Mouse (Mus musculus) lung, postnatal 4 days (tissue): Measurements from ENCODE around the gene Ppfibp1.
A peak's percentile ranks its signal among the peaks of the same experiment; 100 is the strongest.
"Not testable (repeated sequence)": the region's sequence is repeated elsewhere in the genome, so short reads cannot be mapped to it uniquely, and the experiment has no call there.

ENCODE experiments used
- DNase-seq, 2 experiments: peaks; one replicate each; pipeline ENCODE4 v3.0.0; 2021

Gene Ppfibp1

DNA sequence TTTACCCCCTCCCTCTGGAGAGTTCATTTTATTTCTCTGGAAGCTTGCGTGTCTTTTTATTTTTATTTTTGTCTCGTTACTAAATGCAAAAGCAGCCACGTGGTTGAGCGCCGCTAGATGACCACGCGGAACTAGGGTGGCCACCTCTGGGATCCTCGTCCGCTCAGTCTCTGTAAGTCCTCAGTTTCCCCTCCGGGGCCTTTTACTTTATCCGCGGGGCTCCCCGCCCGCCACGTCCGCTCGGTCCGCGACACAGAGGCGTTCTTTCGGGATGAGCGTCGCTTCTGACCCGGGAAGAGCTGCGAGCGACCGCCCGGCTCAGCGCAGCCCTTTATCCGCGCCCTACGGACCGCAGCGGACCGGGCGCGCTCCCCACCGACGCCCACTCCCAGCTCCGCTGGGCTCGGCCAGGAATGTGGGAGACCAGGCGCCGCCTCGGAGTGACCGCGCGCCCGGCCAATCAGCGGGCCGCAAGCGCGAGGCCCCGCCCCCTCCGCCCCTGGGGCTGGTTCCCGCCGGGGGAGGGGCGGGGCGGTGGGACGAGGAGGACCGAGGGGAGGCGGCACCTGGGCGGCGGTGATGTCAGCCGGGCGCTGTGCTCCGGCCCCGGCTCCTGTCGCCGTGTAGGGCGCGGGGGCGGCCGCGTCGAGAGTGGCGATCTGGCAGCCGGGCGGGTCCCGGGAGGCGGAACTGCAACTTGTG, at the start of gene Ppfibp1:
TSS of gene Ppfibp1 (plus strand) at position 530 of the 702 bp plus-strand sequence.
- peak; percentile 97 to 99 for DNase-seq

- DNase-seq = no peak
These were observed 49.4 kb upstream of the Ppfibp1 start for GRCm38 (mm10) chr6:146838863-146839262.

DNA sequence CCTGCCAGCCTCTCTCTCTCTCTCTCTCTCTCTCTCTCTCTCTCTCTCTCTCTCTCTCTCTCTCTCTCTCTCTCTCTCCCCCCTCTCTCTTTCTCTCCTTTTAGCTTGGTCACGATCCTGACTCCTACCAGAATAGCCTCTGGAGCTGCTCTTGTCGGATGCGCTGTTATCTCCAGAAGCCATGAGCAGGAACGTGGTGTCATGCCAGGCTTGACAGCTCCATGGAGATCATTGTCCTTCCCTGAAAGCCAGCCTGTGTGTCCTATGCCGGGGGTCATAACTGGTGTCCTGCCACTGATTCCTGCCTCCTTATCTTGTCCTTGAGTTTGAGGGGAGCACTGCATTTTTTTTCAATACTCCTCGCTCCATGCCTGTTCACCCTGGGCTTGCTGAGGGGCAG, 43.4 kb upstream of the Ppfibp1 start:
- no peak for DNase-seq

- DNase-seq = no peak
These were observed 42.9 kb upstream of the Ppfibp1 start for GRCm38 (mm10) chr6:146845347-146845746.

- DNase-seq = peak; percentile 17 to 33
These were observed 42.1 kb upstream of the Ppfibp1 start for GRCm38 (mm10) chr6:146845961-146846750.

GRCm38 (mm10) chr6:146847402-146847801, 40.9 kb upstream of the Ppfibp1 start:
- DNase-seq = no peak

GRCm38 (mm10) chr6:146848281-146848680, 40.0 kb upstream of the Ppfibp1 start:
- no peak for DNase-seq

DNA sequence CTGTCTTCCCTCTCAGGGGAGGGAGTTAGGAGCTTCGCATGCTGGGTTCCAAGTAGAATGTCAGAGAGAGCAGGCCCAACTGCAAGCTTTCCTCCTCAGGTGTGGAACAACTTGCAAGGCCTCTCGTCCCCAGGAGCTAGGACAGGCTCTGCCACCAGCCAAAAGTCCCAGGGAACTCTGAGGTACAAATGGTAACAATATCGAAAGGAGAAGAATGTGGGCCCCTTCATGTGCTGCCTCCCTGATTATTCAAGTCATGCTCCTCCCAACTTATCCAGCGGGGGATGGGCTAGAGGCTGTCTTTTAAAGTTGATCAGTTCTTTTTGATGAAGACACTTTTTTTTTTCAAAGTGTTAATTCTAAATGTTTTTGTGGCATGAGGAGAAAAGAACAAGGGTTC, 38.2 kb upstream of the Ppfibp1 start, which contains the start of gene Smco2:
TSS of gene Smco2 (plus strand) at position 55 of the 400 bp plus-strand sequence.
- DNase-seq = no peak

DNA sequence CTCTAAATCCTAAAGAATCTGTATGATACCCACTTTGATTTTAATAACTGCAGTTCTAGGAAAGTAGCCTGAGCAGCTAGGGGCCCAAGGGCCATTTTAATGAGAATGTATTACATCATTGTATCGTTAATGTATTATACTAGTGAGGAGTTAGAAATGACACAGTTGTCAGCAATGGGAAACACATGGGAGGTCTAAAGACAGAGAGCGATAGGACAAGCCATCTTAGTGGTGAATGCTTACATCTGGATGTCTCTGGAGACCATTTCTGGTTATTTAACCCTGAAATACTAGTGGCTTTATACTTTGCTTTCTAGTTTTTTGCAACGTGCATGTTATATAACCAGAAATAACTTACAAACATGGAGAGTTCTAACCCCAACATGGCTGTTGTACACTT, 36.4 kb upstream of the Ppfibp1 start:
- DNase-seq = no peak

DNA sequence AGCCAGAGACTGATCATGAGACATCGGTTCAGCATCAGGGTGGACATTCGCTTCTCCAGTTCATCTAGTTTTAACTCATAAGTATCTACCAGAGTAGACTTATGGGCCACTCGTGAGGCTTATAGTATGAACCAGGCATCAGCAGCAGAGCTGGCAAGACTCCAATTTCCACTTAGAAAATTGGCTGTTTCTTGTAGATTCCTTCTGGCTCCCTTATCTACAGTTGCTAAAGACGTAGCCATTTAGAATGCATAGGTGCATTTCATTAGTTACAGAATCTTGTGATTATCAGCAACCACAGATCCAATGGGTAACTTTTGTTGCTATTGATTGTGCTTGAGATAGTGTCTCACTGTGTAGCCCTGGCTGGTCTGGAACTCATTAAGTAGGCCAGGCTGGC, 35.5 kb upstream of the Ppfibp1 start:
- DNase-seq = no peak

- no peak for DNase-seq
These were observed 33.1 kb upstream of the Ppfibp1 start for GRCm38 (mm10) chr6:146855185-146855584.

GRCm38 (mm10) chr6:146857386-146857785, 30.9 kb upstream of the Ppfibp1 start:
- DNase-seq = no peak

GRCm38 (mm10) chr6:146863154-146863553, 25.1 kb upstream of the Ppfibp1 start:
- no peak for DNase-seq

GRCm38 (mm10) chr6:146864370-146864769, 23.9 kb upstream of the Ppfibp1 start:
- DNase-seq = not testable (repeated sequence)

GRCm38 (mm10) chr6:146865701-146866100, 22.6 kb upstream of the Ppfibp1 start:
- no peak for DNase-seq

DNA sequence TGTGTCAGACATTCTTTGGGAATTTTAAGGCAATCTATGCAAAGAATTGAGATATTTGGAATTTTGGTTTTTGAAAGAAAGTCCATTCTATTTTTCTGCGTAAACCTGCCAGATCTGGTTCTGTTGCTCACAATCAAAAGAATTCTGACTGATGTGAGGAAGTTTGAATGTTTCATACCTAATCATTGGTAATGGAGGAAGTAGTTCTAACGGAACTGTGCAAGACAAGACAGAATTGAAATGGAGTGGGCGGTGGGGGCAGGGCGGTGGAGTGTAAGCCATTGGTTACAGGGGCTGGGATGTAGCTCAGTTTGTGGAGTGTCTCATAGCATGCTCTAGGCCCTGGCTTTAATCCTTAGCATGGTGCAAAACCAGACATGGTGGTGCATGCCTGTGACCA, 16.3 kb upstream of the Ppfibp1 start:
- no peak for DNase-seq

GRCm38 (mm10) chr6:146874415-146874814, 13.9 kb upstream of the Ppfibp1 start:
- no peak for DNase-seq

DNA sequence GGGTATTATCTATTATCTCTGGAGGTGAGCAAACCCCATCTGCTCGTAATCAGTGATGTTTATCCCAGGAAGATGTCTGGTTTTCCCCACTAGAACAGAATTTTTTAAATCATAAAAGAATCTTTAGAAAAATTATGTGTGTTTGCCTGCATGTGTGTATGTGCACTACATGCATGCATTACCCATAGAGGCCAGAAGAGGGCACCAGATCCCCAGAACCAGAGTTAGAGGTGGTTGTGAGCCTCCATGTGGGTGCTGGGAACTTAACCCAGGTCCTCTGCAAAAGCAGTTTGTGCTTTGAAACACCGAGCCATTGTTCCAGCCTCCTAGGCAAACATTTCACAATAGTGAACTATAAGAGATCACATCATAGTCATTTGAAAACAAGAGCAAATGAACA, 11.5 kb upstream of the Ppfibp1 start:
- no peak for DNase-seq

- no peak for DNase-seq
These were observed 10.8 kb upstream of the Ppfibp1 start for GRCm38 (mm10) chr6:146877425-146878045.

GRCm38 (mm10) chr6:146878926-146879325, 9.4 kb upstream of the Ppfibp1 start:
- no peak for DNase-seq

DNA sequence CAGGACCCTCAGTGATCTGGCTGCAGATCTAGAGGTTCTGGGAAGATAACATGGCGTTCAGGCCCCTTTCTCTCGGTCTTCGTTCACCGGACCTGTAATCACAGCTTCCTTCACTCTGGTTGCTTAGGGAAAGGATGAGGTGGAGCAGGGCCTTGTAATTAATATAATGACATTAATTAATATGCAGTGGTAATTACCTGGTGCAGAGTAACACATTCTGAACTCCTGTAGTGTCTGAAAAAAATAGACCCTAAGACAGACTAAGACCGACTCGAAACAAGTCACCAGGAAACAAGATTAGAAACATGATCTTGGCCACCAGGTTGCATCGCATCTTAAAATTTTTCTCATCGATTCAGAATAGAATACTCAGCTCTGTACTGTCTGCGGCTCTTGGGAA, 8.4 kb upstream of the Ppfibp1 start:
- DNase-seq = no peak

DNA sequence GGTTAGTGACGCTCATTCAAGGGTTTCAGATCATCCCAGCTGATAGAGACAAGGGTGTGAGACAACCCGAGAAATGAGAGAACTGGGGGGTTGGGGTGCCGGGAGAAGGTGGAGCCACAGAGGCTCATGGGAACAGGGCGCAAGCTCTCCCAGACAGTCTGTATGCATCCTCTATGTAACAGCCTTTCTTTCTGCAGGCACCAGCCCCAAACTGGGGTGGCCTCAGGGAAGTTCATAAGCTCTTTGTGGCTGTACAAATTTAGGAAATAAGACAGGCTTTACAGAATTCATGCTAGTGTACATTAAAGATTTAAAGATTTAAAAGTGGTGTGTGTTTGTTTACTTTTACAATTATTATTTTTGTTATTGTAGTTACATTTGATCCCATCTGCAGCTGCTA, 8.0 kb upstream of the Ppfibp1 start:
- no peak for DNase-seq

DNA sequence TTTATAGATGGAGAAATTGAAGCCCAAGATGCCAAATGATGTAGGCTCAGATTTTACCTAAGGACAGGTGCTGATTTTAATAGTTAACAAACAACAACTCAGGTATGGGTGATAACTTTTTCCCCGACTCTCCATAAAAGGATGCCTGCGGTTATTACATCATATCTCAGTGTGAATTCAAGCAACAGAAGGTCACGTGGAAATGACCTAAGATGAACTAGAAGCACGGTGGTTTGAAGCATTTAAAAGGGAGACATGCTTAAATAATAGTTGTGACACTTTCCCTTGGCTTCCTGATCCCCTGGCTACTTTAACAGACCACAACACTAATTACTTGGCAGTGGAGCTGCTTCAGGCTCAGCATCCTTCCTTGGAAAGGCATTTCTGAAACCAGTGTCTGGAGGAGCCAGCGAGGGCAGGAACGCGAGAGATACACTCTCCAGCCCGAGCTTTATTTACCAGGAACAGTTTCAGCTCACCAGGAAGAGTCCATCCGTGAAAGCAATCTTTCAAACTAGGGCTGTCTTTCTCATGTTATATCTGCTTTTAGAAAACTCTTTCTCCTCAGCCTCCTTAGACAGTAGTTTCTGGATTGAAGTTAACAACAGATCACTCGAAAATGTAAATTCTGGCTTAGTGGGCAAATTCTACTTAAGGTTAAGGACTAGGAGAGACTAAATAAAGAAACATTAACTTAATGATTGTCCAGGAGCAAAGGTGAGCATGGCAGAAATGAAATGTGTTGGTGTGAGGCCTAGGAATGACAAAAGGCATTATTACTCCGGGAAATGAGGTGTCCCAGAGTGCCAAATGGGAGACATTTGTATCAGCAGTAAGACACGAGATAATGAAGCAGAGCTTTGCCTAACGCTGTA, 6.2 kb upstream of the Ppfibp1 start:
- DNase-seq = no peak
